Mouse (Mus musculus): ENCODE measurements around the gene Gps1.
"Not testable (repeated sequence)": the region's sequence is repeated elsewhere in the genome, so short reads cannot be mapped to it uniquely, and the experiment has no call there.

DNA sequence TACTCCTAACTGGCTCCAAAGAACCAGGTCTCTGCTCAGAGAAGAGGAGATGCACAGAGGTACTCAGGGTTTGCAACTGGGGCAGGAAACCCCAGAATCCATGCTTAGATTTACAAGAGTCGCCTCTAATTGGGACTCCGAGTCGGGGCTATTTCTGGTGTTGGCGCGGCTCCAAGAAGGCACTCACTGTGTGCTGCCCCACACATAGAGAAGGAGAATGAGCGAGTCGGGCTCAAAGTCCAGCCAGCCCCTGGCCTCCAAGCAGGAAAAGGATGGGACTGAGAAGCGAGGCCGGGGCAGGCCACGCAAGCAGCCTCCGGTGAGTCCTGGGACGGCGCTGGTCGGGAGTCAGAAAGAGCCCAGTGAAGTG, 21.4 kb upstream of the Gps1 start, which contains the start of gene Hmga1b:
- not testable (repeated sequence) for TF ChIP-seq EP300 (optimal IDR thresholded peaks at IDR 0.05); CTCF (IDR thresholded peaks at IDR 0.05; ENCODE audit: low read depth)

Measured in stomach, postnatal 0 days (tissue).